Mouse (Mus musculus): Measurements from ENCODE around the gene Trim9. TPM values are rescaled to one million over a fixed set of nuclear protein-coding genes. Genes with fewer than 3 reads are reported as not detected.

Trim9 gene
- polyA plus RNA-seq (2012; ENCODE audit: low replicate concordance) = 0.04 and 0.10 TPM in 2 replicates

DNA sequence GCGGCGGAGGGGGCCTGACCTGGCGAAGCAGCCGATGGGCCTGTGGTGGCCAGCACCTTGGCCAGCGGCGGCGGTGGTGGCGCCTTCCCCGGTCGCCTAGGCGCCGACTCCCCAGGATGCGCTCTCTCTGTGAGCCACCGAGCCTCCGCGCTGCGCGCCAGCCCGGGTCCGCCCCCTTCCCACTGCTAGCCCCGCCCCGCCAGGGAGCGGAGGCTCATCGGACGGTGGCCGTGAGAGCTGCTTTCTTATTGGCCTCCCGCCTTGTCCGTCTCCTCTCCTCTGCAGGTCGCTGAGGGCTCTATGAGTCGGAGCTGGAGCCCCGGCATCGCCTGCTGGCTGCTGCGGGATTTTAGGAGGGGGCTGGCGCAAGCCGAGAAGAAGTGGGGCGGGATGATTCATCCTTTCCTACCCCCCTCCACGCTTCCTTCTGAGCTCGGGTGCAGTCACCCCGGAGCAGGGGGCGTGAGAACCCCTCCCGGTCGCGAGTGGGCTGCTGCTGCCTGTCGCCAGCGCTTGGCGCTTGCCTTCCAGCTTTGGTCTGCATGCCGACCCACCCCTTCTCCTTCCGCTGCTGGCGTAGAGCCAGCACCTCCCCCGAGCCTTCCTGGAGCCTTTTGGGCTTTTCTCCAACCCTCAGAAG lies at the start of gene Trim9:
Gene Trim9, minus strand, starts transcription at position 413 of the 640 bp plus-strand sequence.

DNA sequence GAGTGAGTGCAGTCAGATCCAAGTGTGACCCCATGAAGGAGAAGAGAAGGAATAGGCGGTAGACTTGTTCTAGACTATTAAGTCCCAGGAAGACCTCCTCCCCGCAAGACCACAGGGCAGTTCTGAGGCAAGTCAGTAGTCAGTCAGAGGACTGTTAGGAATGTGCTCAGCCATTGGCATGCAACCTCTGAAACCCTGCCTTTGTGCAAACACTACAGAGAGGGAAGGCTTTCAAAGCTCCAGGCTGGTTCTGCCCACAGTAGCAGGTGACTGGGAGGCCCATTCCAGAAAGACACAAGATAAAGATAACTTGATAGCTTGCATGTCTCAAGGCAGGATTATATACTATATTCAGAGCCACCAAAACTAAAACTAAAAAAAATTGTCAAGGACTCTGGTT lies 116.1 kb downstream of the Trim9 start, which contains the start of gene Pygl:
Gene Pygl, minus strand, starts transcription at position 195 of the 400 bp plus-strand sequence.

Other genes with a start within 250 kb of the Trim9 start
- gene Nin, start 233.9 kb downstream of the Trim9 start, polyA plus RNA-seq (2012; ENCODE audit: low replicate concordance) = 21.2 and 34.6 TPM in 2 replicates
- not detected in 2 replicates for gene Abhd12b, start 193.5 kb downstream of the Trim9 start, polyA plus RNA-seq (2012; ENCODE audit: low replicate concordance)
- gene Pygl, start 116.1 kb downstream of the Trim9 start, polyA plus RNA-seq (2012; ENCODE audit: low replicate concordance) = 21.6 and 27.6 TPM in 2 replicates
- 4.4 and 10.5 TPM in 2 replicates for gene Tmx1, start 105.5 kb upstream of the Trim9 start, polyA plus RNA-seq (2012; ENCODE audit: low replicate concordance)